In genomic region chr19:10183299-10183983, GRCm38 (mm10) we compare ENCODE assay signal across 8 mouse cellular contexts. TPM values are rescaled to one million over a fixed set of nuclear protein-coding genes. Genes with fewer than 3 reads are reported as not detected.
A peak's percentile ranks its signal among the peaks of the same experiment; 100 is the strongest.
DNase-seq lines count a peak whose midpoint lies in the region; ATAC-seq and TF ChIP-seq lines count a peak whose summit lies in the region.

No protein-coding gene starts in this region.

- H3K27ac ChIP-seq in ES-E14 (ENCODE audit: insufficient read depth, low read depth, low read length, poor library complexity, severe bottlenecking) = peak overlapping the region; percentile 7; the same call in 1 of the 2 replicates
- H3K27ac ChIP-seq in brown adipose tissue, adult 24 weeks (replicated peaks; ENCODE audit: low read depth, low read length) = peak overlapping the region; percentile 47; the same call in 1 of the 2 replicates
- peak overlapping the region; percentile 99 for H3K27ac ChIP-seq in forebrain, embryonic 10.5 days
- H3K27ac ChIP-seq in heart, embryonic 15.5 days = peak overlapping the region; percentile 94
- H3K27ac ChIP-seq in liver, embryonic 12.5 days = peak overlapping the region; percentile 90

- TF ChIP-seq POLR2A in myocyte (IDR thresholded peaks at IDR 0.05; ENCODE audit: insufficient read length, low read depth) = peak; percentile 42

- no peaks in the 10 kb centered on the region for H3K9me3 ChIP-seq in ES-E14 (ENCODE audit: control insufficient read depth, insufficient read depth, low read depth, low read length)
- no peaks in the 10 kb centered on the region for H3K9me3 ChIP-seq in forebrain, embryonic 10.5 days
- H3K9me3 ChIP-seq in heart, embryonic 15.5 days (replicated peaks) = no peaks in the 10 kb centered on the region
- H3K9me3 ChIP-seq in liver, embryonic 12.5 days (replicated peaks) = no peaks in the 10 kb centered on the region

- no peak for DNase-seq in ES-E14 (ENCODE audit: low read depth, low spot score)
- DNase-seq in forebrain, embryonic 10.5 days (ENCODE audit: extremely low spot score, low spot score) = no peak
- peak; percentile 83 for DNase-seq in kidney, postnatal 10 days
- DNase-seq in testis, postnatal 10 days (ENCODE audit: low spot score) = peak; percentile 78

- peaks cover 0 to 12% of the 10 kb centered on the region in 2 experiments; a peak in 2 of 4 replicates for H3K4me1 ChIP-seq in ES-E14 (ENCODE audit: control insufficient read depth in 2 of 2, insufficient read depth in 2 of 2, low read length in 2 of 2, poor library complexity in 1 of 2)
- H3K4me1 ChIP-seq in brown adipose tissue, adult 24 weeks (ENCODE audit: control insufficient read depth, insufficient read depth, insufficient read length, low read length) = no peaks in the 10 kb centered on the region
- H3K4me1 ChIP-seq in forebrain, embryonic 10.5 days = peaks cover 41% of the 10 kb centered on the region
- H3K4me1 ChIP-seq in heart, embryonic 15.5 days (replicated peaks) = peaks cover 29% of the 10 kb centered on the region
- peaks cover 48% of the 10 kb centered on the region for H3K4me1 ChIP-seq in liver, embryonic 12.5 days

- H3K9ac ChIP-seq in ES-E14 (ENCODE audit: insufficient read depth, low read depth, low read length, poor library complexity, severe bottlenecking) = peak overlapping the region; percentile 87
- peak overlapping the region; percentile 82 for H3K9ac ChIP-seq in heart, embryonic 15.5 days
- peak overlapping the region; percentile 95 for H3K9ac ChIP-seq in liver, embryonic 12.5 days

- WGBS in forebrain, embryonic 10.5 days = 1% methylated on average over 35 of the region's 35 CpGs
- 1% methylated on average over 35 of the region's 35 CpGs for WGBS in heart, embryonic 15.5 days
- 3% methylated on average over 35 of the region's 35 CpGs for WGBS in liver, embryonic 12.5 days (ENCODE audit: insufficient replicate concordance)

- peak overlapping the region; percentile 87 for H3K4me2 ChIP-seq in heart, embryonic 15.5 days
- peak overlapping the region; percentile 77 for H3K4me2 ChIP-seq in liver, embryonic 12.5 days
- peak overlapping the region; percentile 77 for H3K4me2 ChIP-seq in myocyte (ENCODE audit: low read depth)

- peak overlapping the region; percentile 41 for H3ac ChIP-seq in myocyte (ENCODE audit: control insufficient read depth, insufficient read length)

- H3K36me3 ChIP-seq in ES-E14 (ENCODE audit: control insufficient read depth, insufficient read depth, low read length, poor library complexity, severe bottlenecking) (peaks cover 23% of the 10 kb centered on the region), myocyte (ENCODE audit: control insufficient read depth, insufficient read depth) (peaks cover 37% of the 10 kb centered on the region)
- peaks cover 41% of the 10 kb centered on the region for H3K36me3 ChIP-seq in forebrain, embryonic 10.5 days (replicated peaks)
- H3K36me3 ChIP-seq in heart, embryonic 15.5 days = peaks cover 30% of the 10 kb centered on the region; the same call in 1 of the 2 replicates
- peaks cover 39% of the 10 kb centered on the region for H3K36me3 ChIP-seq in liver, embryonic 12.5 days

- no peaks in the 10 kb centered on the region for H3K27me3 ChIP-seq in forebrain, embryonic 10.5 days (ENCODE audit: poor library complexity, severe bottlenecking)
- H3K27me3 ChIP-seq in heart, embryonic 15.5 days = no peaks in the 10 kb centered on the region
- H3K27me3 ChIP-seq in liver, embryonic 12.5 days (replicated peaks) = no peaks in the 10 kb centered on the region
- H3K27me3 ChIP-seq in myocyte (ENCODE audit: control insufficient read depth, insufficient read depth, insufficient read length) = no peaks in the 10 kb centered on the region

- in situ Hi-C loops in ES-E14 (cut with MboI; ENCODE audit: low sequenced_read_pairs in 2 of 2, unreplicated experiment in 2 of 2) = no loop called here

- peaks cover 42% of the 10 kb centered on the region for H3K79me2 ChIP-seq in myocyte (ENCODE audit: control insufficient read depth, insufficient read depth)

- peak overlapping the region; percentile 83 to 90 for H3K4me3 ChIP-seq in ES-E14 (ENCODE audit: insufficient read depth in 1 of 2, low read depth in 1 of 2, low read length in 2 of 2, poor library complexity in 1 of 2, severe bottlenecking in 1 of 2)
- H3K4me3 ChIP-seq in brown adipose tissue, adult 24 weeks (ENCODE audit: insufficient read depth, low read depth, low read length) = peak overlapping the region; percentile 88
- peak overlapping the region; percentile 97 for H3K4me3 ChIP-seq in forebrain, embryonic 10.5 days
- peak overlapping the region; percentile 97 for H3K4me3 ChIP-seq in heart, embryonic 15.5 days
- peak overlapping the region; percentile 90 for H3K4me3 ChIP-seq in liver, embryonic 12.5 days
- H3K4me3 ChIP-seq in myocyte = peak overlapping the region; percentile 83

- ATAC-seq in heart, embryonic 15.5 days (replicated peaks; ENCODE audit: insufficient number of reproducible peaks, insufficient read depth, low FRiP score, low read depth) = peak; percentile 66
- ATAC-seq in liver, embryonic 12.5 days = peak; percentile 66

TF ChIP-seq in ES-E14, 5 proteins besides CTCF, POLR2A, EP300 and RAD21:
- TF ChIP-seq CHD2 (IDR thresholded peaks at IDR 0.05; ENCODE audit: low read depth, low read length) (no peak), MAFK (IDR thresholded peaks at IDR 0.05; ENCODE audit: insufficient read depth, low read depth, low read length) (no peak), HCFC1 (IDR thresholded peaks at IDR 0.05; ENCODE audit: borderline replicate concordance, insufficient read depth, low read length) (no peak), ZC3H11A (IDR thresholded peaks at IDR 0.05; ENCODE audit: borderline replicate concordance, low read depth, low read length) (no peak), ZNF384 (IDR thresholded peaks at IDR 0.05; ENCODE audit: low read depth, low read length) (no peak)
TF ChIP-seq in ES-E14: peak in this region for 0.

TF ChIP-seq in myocyte, 11 proteins besides CTCF, POLR2A, EP300 and RAD21:
- no peak for TF ChIP-seq MAX (IDR thresholded peaks at IDR 0.05; ENCODE audit: low read depth)
- TF ChIP-seq MYOD1 (IDR thresholded peaks at IDR 0.05; ENCODE audit: control insufficient read depth in 1 of 3, insufficient read length in 2 of 3, low read depth in 2 of 3) = no peak
- TF ChIP-seq POLR2AphosphoS2 (IDR thresholded peaks at IDR 0.05; ENCODE audit: insufficient read length, low read depth) = no peak
- no peak for TF ChIP-seq REST (IDR thresholded peaks at IDR 0.05; ENCODE audit: insufficient read depth, insufficient read length)
- no peak for TF ChIP-seq TCF3 (IDR thresholded peaks at IDR 0.05; ENCODE audit: insufficient read length, low read depth)
- TF ChIP-seq SRF (IDR thresholded peaks at IDR 0.05; ENCODE audit: control insufficient read depth, insufficient read length, low read depth) = no peak
- no peak for TF ChIP-seq TCF12 (IDR thresholded peaks at IDR 0.05; ENCODE audit: insufficient read depth, poor library complexity, severe bottlenecking)
- TF ChIP-seq E2F4 (IDR thresholded peaks at IDR 0.05; ENCODE audit: insufficient read depth) = no peak

RNA-seq across cellular contexts. Expression of gene Fads1, which starts 0.8 kb away (rescaled TPM):
- 47.4 and 74.0 TPM in 2 replicates for total RNA-seq in ES-E14 (2012; rRNA removed)
- 11.0 and 13.5 TPM in 2 replicates for polyA plus RNA-seq in brown adipose tissue, adult 24 weeks (2012; ENCODE audit: insufficient read depth, insufficient read length, missing spikeins)
- polyA plus RNA-seq in forebrain, embryonic 10.5 days (2016; fragmentation: Nextera tagmentation; extraction: Ambion mirVana) = 171 and 180 TPM in 2 replicates
- polyA plus RNA-seq in heart, embryonic 15.5 days (2015; fragmentation: Nextera tagmentation; extraction: Ambion mirVana) = 39.4 and 52.1 TPM in 2 replicates
- polyA plus RNA-seq in liver, embryonic 12.5 days (2016; fragmentation: Nextera tagmentation; extraction: Ambion mirVana) = 86.4 and 91.6 TPM in 2 replicates
- 120 TPM for polyA plus RNA-seq in myocyte (2012; fragmentation: generic; extraction: Trizol)

RNA-seq across cellular contexts. Expression of gene Tmem258, which starts 20.4 kb away (rescaled TPM):
- 440 and 455 TPM in 2 replicates for total RNA-seq in ES-E14 (2012; rRNA removed)
- 175 and 198 TPM in 2 replicates for polyA plus RNA-seq in brown adipose tissue, adult 24 weeks (2012; ENCODE audit: insufficient read depth, insufficient read length, missing spikeins)
- polyA plus RNA-seq in forebrain, embryonic 10.5 days (2016; fragmentation: Nextera tagmentation; extraction: Ambion mirVana) = 362 and 373 TPM in 2 replicates
- polyA plus RNA-seq in heart, embryonic 15.5 days (2015; fragmentation: Nextera tagmentation; extraction: Ambion mirVana) = 351 and 380 TPM in 2 replicates
- polyA plus RNA-seq in liver, embryonic 12.5 days (2016; fragmentation: Nextera tagmentation; extraction: Ambion mirVana) = 350 and 353 TPM in 2 replicates
- 291 TPM for polyA plus RNA-seq in myocyte (2012; fragmentation: generic; extraction: Trizol)

RNA-seq across cellular contexts. Expression of gene Fen1, which starts 20.5 kb away (rescaled TPM):
- 110 and 113 TPM in 2 replicates for total RNA-seq in ES-E14 (2012; rRNA removed)
- polyA plus RNA-seq in brown adipose tissue, adult 24 weeks (2012; ENCODE audit: insufficient read depth, insufficient read length, missing spikeins) = 1.4 and 2.1 TPM in 2 replicates
- polyA plus RNA-seq in forebrain, embryonic 10.5 days (2016; fragmentation: Nextera tagmentation; extraction: Ambion mirVana) = 215 and 218 TPM in 2 replicates
- 39.9 and 53.3 TPM in 2 replicates for polyA plus RNA-seq in heart, embryonic 15.5 days (2015; fragmentation: Nextera tagmentation; extraction: Ambion mirVana)
- polyA plus RNA-seq in liver, embryonic 12.5 days (2016; fragmentation: Nextera tagmentation; extraction: Ambion mirVana) = 198 and 200 TPM in 2 replicates
- 14.1 TPM for polyA plus RNA-seq in myocyte (2012; fragmentation: generic; extraction: Trizol)

RNA-seq across cellular contexts. Expression of gene Myrf, which starts 57.1 kb away (rescaled TPM):
- total RNA-seq in ES-E14 (2012; rRNA removed) = 35.9 and 58.1 TPM in 2 replicates
- polyA plus RNA-seq in brown adipose tissue, adult 24 weeks (2012; ENCODE audit: insufficient read depth, insufficient read length, missing spikeins) = 0.44 and 0.50 TPM in 2 replicates
- 2.1 and 2.9 TPM in 2 replicates for polyA plus RNA-seq in forebrain, embryonic 10.5 days (2016; fragmentation: Nextera tagmentation; extraction: Ambion mirVana)
- polyA plus RNA-seq in heart, embryonic 15.5 days (2015; fragmentation: Nextera tagmentation; extraction: Ambion mirVana) = 4.8 and 7.8 TPM in 2 replicates
- polyA plus RNA-seq in liver, embryonic 12.5 days (2016; fragmentation: Nextera tagmentation; extraction: Ambion mirVana) = 6.6 TPM in 2 replicates
- polyA plus RNA-seq in myocyte (2012; fragmentation: generic; extraction: Trizol) = 1.5 TPM

Comparison
In these comparisons a context has a peak if more than half of its experiments do, and no peak if none do; other contexts are left out.
1. DNase-seq: peak in kidney, postnatal 10 days (single experiment) and testis, postnatal 10 days (single experiment); none in ES-E14 (single experiment) and forebrain, embryonic 10.5 days (single experiment).
2. H3K27ac ChIP-seq: peak in every context shown above with its lines; median percentile 99 in forebrain, embryonic 10.5 days; 94 in heart, embryonic 15.5 days; 90 in liver, embryonic 12.5 days; 47 in brown adipose tissue, adult 24 weeks; 7 in ES-E14.
3. Peak in every context shown above with its lines, with median percentiles within 50 percentile points of each other: H3K4me3 ChIP-seq, H3K9ac ChIP-seq and H3K4me2 ChIP-seq.